Mouse (Mus musculus) E14TG2a.4 (cell line): ENCODE data around the gene Odf3.

ENCODE experiments used
- CTCF ChIP-seq: conservative IDR thresholded peaks from 2 replicates; pipeline ENCODE4 v1.5.1; 2014; ENCODE audit warnings: low read length
- NANOG ChIP-seq: IDR thresholded peaks from 2 replicates; pipeline ENCODE4 v1.6.1; 2014; ENCODE audit warnings: borderline replicate concordance, low read length, mixed read lengths

- TF ChIP-seq CTCF (peak; percentile 29), NANOG (no peak)
These were observed 1.9 kb upstream of the Odf3 start for GRCm38 (mm10) chr7:140845683-140846082.
